Mouse (Mus musculus) heart, adult 18-20 months (tissue): ENCODE results near the gene Olfr1084. TPM values are rescaled to one million over a fixed set of nuclear protein-coding genes. Genes with fewer than 3 reads are reported as not detected.
"Not testable (repeated sequence)": the region's sequence is repeated elsewhere in the genome, so short reads cannot be mapped to it uniquely, and the experiment has no call there.

ENCODE experiments used
- DNase-seq, 2 experiments: peaks; one replicate each; pipeline ENCODE4 v3.0.0; 2021 to 2022; ENCODE audit warnings: mixed read lengths in 1 of 2
- long read RNA-seq, 2 experiments: library from polyadenylated mRNA; stranded (forward); transcript quantifications; one replicate each; pipeline ENCODE4 v2.0.0; 2021
- total RNA-seq, 2 experiments: library from RNA; stranded (reverse); gene quantifications; 2 replicates each; pipeline ENCODE4 v1.2.3; 2021

Gene Olfr1084
- not detected for total RNA-seq
- long read RNA-seq, experiment 1 = 0 reads
- long read RNA-seq, experiment 2 = 0 reads

- not testable (repeated sequence) for DNase-seq
Observed at GRCm38 (mm10) chr2:86639625-86640024, at the start of gene Olfr1084. Gene Olfr1084 (minus strand): TSS chr2:86639725.

GRCm38 (mm10) chr2:86679992-86680391, 40.5 kb upstream of the Olfr1084 start, which contains the start of gene Olfr1086:
Gene Olfr1086 (minus strand): TSS chr2:86680092.
- no peak for DNase-seq

GRCm38 (mm10) chr2:86661919-86662318, 22.4 kb upstream of the Olfr1084 start, which contains the start of gene Olfr1085:
Gene Olfr1085 (minus strand): TSS chr2:86662019.
- DNase-seq = no peak

GRCm38 (mm10) chr2:86598866-86599265, 40.7 kb downstream of the Olfr1084 start, which contains the start of gene Olfr1082:
Gene Olfr1082 (minus strand): TSS chr2:86598966.
- DNase-seq = not testable (repeated sequence)

Other genes with a start within 250 kb of the Olfr1084 start
- gene Olfr1061, start 225.7 kb downstream of the Olfr1084 start, total RNA-seq = not detected
- gene Olfr1062, start 213.0 kb downstream of the Olfr1084 start, total RNA-seq = not detected
- not detected for gene Olfr1065, start 189.1 kb downstream of the Olfr1084 start, total RNA-seq
- not detected for gene Olfr1066, start 183.5 kb downstream of the Olfr1084 start, total RNA-seq
- not detected for gene Olfr228, start 152.3 kb downstream of the Olfr1084 start, total RNA-seq
- not detected for gene Olfr1076, start 131.3 kb downstream of the Olfr1084 start, total RNA-seq
- not detected for gene Olfr1079, start 97.2 kb downstream of the Olfr1084 start, total RNA-seq
- not detected for gene Olfr1080, start 81.5 kb downstream of the Olfr1084 start, total RNA-seq
- gene Olfr1082, start 40.8 kb downstream of the Olfr1084 start, total RNA-seq = not detected
- gene Olfr1085, start 22.3 kb upstream of the Olfr1084 start, total RNA-seq = not detected
- not detected for gene Olfr1086, start 40.4 kb upstream of the Olfr1084 start, total RNA-seq
- gene Olfr1087, start 58.7 kb upstream of the Olfr1084 start, total RNA-seq = not detected
- not detected for gene Olfr1089, start 94.0 kb upstream of the Olfr1084 start, total RNA-seq
- gene Olfr1090, start 119.3 kb upstream of the Olfr1084 start, total RNA-seq = not detected
- not detected for gene Olfr1093, start 142.8 kb upstream of the Olfr1084 start, total RNA-seq
- gene Olfr141, start 170.3 kb upstream of the Olfr1084 start, total RNA-seq = not detected
- gene Olfr1094, start 184.9 kb upstream of the Olfr1084 start, total RNA-seq = not detected
- not detected for gene Olfr1095, start 212.0 kb upstream of the Olfr1084 start, total RNA-seq
- gene Gm13723, start 235.1 kb upstream of the Olfr1084 start, total RNA-seq = not detected